Mouse (Mus musculus): Measurements from ENCODE around the gene Ogg1.

GRCm38 (mm10) chr6:113306322-113306985 is 20.3 kb upstream of the Ogg1 start:
- TF ChIP-seq CTCF (IDR thresholded peaks at IDR 0.05; ENCODE audit: low read depth, low read length) (no peak), GATA1 (IDR thresholded peaks at IDR 0.05; ENCODE audit: borderline replicate concordance, low read length) (no peak), POLR2AphosphoS5 (IDR thresholded peaks at IDR 0.05; ENCODE audit: insufficient replicate concordance, low read depth, low read length) (no peak), TAL1 (conservative IDR thresholded peaks at IDR 0.05; ENCODE audit: low read depth, low read length) (no peak)
